Mouse (Mus musculus) heart, postnatal 4 days (tissue): Measurements from ENCODE around the gene Tmem198. TPM values are rescaled to one million over a fixed set of nuclear protein-coding genes. Genes with fewer than 3 reads are reported as not detected.

Experiments used
- DNase-seq: peaks from one replicate; pipeline ENCODE4 v3.0.0; 2021
- total RNA-seq, 2 experiments: library from RNA; stranded (reverse); gene quantifications; 2 replicates each; pipeline ENCODE4 v1.2.3; 2021

Tmem198 gene
- total RNA-seq, 2 experiments from 2014 or later: 0.55 to 1.1 TPM

- no peak for DNase-seq
Observed at GRCm38 (mm10) chr1:75455948-75456347, 23.4 kb upstream of the Tmem198 start.

- DNase-seq: no peak
Observed at GRCm38 (mm10) chr1:75456746-75457564, 22.4 kb upstream of the Tmem198 start.

- DNase-seq: no peak
Observed at GRCm38 (mm10) chr1:75457710-75458024, 21.7 kb upstream of the Tmem198 start.

- DNase-seq: peak; percentile 51
Observed at GRCm38 (mm10) chr1:75458025-75458788, 21.1 kb upstream of the Tmem198 start.

GRCm38 (mm10) chr1:75458789-75459684 is 20.3 kb upstream of the Tmem198 start:
- DNase-seq: peak; percentile 53

- no peak for DNase-seq
Observed at GRCm38 (mm10) chr1:75460297-75460696, 19.0 kb upstream of the Tmem198 start.

- no peak for DNase-seq
Observed at GRCm38 (mm10) chr1:75462636-75463035, 16.7 kb upstream of the Tmem198 start.

- no peak for DNase-seq
Observed at GRCm38 (mm10) chr1:75463652-75464204, 15.6 kb upstream of the Tmem198 start.

GRCm38 (mm10) chr1:75467215-75467927 is 12.0 kb upstream of the Tmem198 start:
- peak; percentile 89 for DNase-seq

GRCm38 (mm10) chr1:75469287-75469825 is 10.0 kb upstream of the Tmem198 start:
- DNase-seq: no peak

- DNase-seq: no peak
Observed at GRCm38 (mm10) chr1:75476441-75476840, 2.9 kb upstream of the Tmem198 start.

GRCm38 (mm10) chr1:75477264-75477965 is 1.9 kb upstream of the Tmem198 start:
- peak; percentile 89 for DNase-seq

- DNase-seq: no peak
Observed at GRCm38 (mm10) chr1:75477966-75478290, 1.4 kb upstream of the Tmem198 start.

- peak; percentile 69 for DNase-seq
Observed at GRCm38 (mm10) chr1:75478497-75478896, 835 bp upstream of the Tmem198 start.

GRCm38 (mm10) chr1:75479635-75479989 is 280 bp downstream of the Tmem198 start:
- no peak for DNase-seq

GRCm38 (mm10) chr1:75480036-75480435 is 704 bp downstream of the Tmem198 start:
- no peak for DNase-seq

- no peak for DNase-seq
Observed at GRCm38 (mm10) chr1:75480735-75481134, 1.4 kb downstream of the Tmem198 start.

GRCm38 (mm10) chr1:75486561-75486960 is 7.2 kb downstream of the Tmem198 start:
- DNase-seq: no peak

GRCm38 (mm10) chr1:75487040-75487404 is 7.7 kb downstream of the Tmem198 start:
- DNase-seq: no peak

GRCm38 (mm10) chr1:75487405-75488161 is 8.3 kb downstream of the Tmem198 start:
- DNase-seq: peak; percentile 68
